Mouse (Mus musculus): ENCODE measurements around the gene Plxnb3.

DNA sequence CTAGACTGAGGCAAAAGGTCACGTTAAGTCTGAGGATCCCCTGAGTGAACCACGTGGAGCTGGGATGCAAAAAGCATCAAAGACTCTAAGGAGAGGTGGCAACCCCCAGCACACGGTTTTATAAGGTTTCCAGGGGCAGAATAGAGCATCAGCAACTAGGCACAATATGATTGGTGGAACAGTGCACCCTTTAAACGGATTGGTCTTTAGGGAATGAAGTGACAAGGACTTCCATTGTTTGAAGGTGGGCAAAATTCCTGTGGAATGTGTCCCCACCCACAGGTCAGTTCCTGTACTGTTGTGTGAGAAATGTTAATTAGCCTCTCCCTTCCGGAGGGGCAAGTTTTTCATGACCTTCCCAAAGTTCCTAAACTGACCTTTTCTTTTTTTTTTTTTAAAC lies 17.7 kb upstream of the Plxnb3 start:
- TF ChIP-seq EP300 (IDR thresholded peaks at IDR 0.05; ENCODE audit: insufficient read depth, low read depth, low read length) (no peak), CTCF (IDR thresholded peaks at IDR 0.05; ENCODE audit: low read depth, low read length) (no peak)

All from ES-Bruce4 (cell line).